Mouse (Mus musculus) kidney, adult 2 months (tissue): Measurements from ENCODE around the gene Ccdc63.

Source experiments
- CTCF ChIP-seq: fragments of 200-500 bp; conservative IDR thresholded peaks from 2 replicates; pipeline ENCODE4 v1.5.1; 2011; ENCODE audit warnings: low read depth, mild to moderate bottlenecking, control low read depth, low read length, moderate library complexity, mixed read lengths; ENCODE audit not compliant: insufficient read depth, insufficient read length
- POLR2A ChIP-seq: fragments of 200-500 bp; IDR thresholded peaks from one replicate; pipeline ENCODE4 v1.6.1; 2011; ENCODE audit warnings: low read depth, low read length, control low read depth

- TF ChIP-seq CTCF (no peak), POLR2A (no peak)
Observed at GRCm38 (mm10) chr5:122158557-122159515, 18.2 kb upstream of the Ccdc63 start.
